ENCODE assay signal across 9 mouse cellular contexts in the genomic region with DNA sequence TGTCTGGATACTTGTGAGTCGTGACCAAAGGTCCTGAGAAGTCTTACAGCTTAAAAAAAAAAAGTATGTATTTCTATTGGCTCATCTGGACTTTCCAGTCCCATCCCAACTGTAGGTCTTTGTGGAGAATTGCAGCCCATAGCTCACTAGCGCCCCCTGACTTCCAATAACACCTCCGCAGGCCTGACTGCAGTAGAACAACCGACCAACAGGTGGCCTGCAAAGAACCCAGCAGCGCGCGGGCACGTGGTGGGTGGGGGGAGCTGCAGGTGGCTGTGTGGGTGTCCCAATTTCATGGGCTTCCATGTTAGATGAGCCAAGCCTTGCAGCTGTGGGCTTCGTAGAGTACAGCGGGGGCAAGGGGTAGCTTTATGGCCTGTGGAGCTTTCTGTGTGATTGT.
DNase-seq lines count a peak whose midpoint lies in the region; TF ChIP-seq lines count a peak whose summit lies in the region.
"Had no signal": no experiment of that assay in that cellular context is flagged by ENCODE, and none has a peak within 500 bp of the region (broad histone marks: within the 10 kb centered on the region; RNA-seq: fewer than 3 reads in every experiment).

No protein-coding gene starts in this region.

- H3K36me3 ChIP-seq in kidney, adult 2 months (ENCODE audit: control insufficient read depth, insufficient read depth, low read length): no peaks in the 10 kb centered on the region
- H3K36me3 ChIP-seq in liver, adult 2 months (ENCODE audit: control insufficient read depth, insufficient read depth, low read length): no peaks in the 10 kb centered on the region

- no peak overlapping the region for H3K27ac ChIP-seq in kidney, adult 2 months (ENCODE audit: insufficient read depth, low read depth, low read length)
- no peak overlapping the region for H3K27ac ChIP-seq in liver, adult 2 months (replicated peaks; ENCODE audit: insufficient read depth, low read depth, low read length)

- DNase-seq in left cerebral cortex, adult 18-20 months (ENCODE audit: low spot score in 2 of 2): peak; percentile 33 to 50
- DNase-seq in left cerebral cortex, adult 11 months (ENCODE audit: low spot score): no peak
- DNase-seq in adrenal gland, adult 2 months: peak; percentile 56
- DNase-seq in fibroblast of lung, adult 2 months (ENCODE audit: low read depth): peak; percentile 35
- peak; percentile 68 for DNase-seq in kidney, adult 2 months
- no peak for DNase-seq in liver, adult 2 months (ENCODE audit: extremely low read depth, low read depth, low spot score)
- DNase-seq in ovary, postnatal 14 days (ENCODE audit: low spot score): peak; percentile 54
- DNase-seq in thymus, postnatal 10 days (ENCODE audit: low spot score in 2 of 2): peak; percentile 94 to 95

- H3K79me2 ChIP-seq in liver, adult 2 months (ENCODE audit: control insufficient read depth, insufficient read depth, low read length): no peaks in the 10 kb centered on the region

- peak; percentile 90 for TF ChIP-seq CTCF in kidney, adult 2 months (conservative IDR thresholded peaks at IDR 0.05; ENCODE audit: insufficient read depth, insufficient read length, low read depth, low read length)
- peak; percentile 92 for TF ChIP-seq CTCF in liver, adult 2 months (IDR thresholded peaks at IDR 0.05; ENCODE audit: low read depth, low read length)

- no peak overlapping the region for H3K4me3 ChIP-seq in kidney, adult 2 months (ENCODE audit: insufficient read depth, low read depth, low read length)
- H3K4me3 ChIP-seq in liver, adult 2 months (ENCODE audit: insufficient read depth, low read depth, low read length): no peak overlapping the region
- H3K4me3 ChIP-seq: erythroblast, embryonic 14.5 days had no signal

- no peaks in the 10 kb centered on the region for H3K4me1 ChIP-seq in kidney, adult 2 months (ENCODE audit: control insufficient read depth, insufficient read depth, low read length)
- H3K4me1 ChIP-seq in liver, adult 2 months (ENCODE audit: control insufficient read depth, insufficient read depth, low read length): no peaks in the 10 kb centered on the region

- TF ChIP-seq POLR2A in kidney, adult 2 months (IDR thresholded peaks at IDR 0.05; ENCODE audit: low read depth, low read length): no peak
- TF ChIP-seq POLR2A in liver, adult 2 months (IDR thresholded peaks at IDR 0.05; ENCODE audit: extremely low read depth, insufficient read depth, low read length): no peak

- no peak overlapping the region for H3K9ac ChIP-seq in liver, adult 2 months (ENCODE audit: low read depth, low read length)

- no peaks in the 10 kb centered on the region for H3K27me3 ChIP-seq in kidney, adult 2 months (replicated peaks; ENCODE audit: control insufficient read depth, insufficient read depth, low read length)
- H3K27me3 ChIP-seq in liver, adult 2 months (ENCODE audit: control insufficient read depth, insufficient read depth, low read length): no peaks in the 10 kb centered on the region

- WGBS in kidney, adult 2 months: 18% methylated on average over 10 of the region's 10 CpGs
- 28% methylated on average over 10 of the region's 10 CpGs for WGBS in liver, adult 2 months

Comparison
In these comparisons a context has a peak if more than half of its experiments do, and no peak if none do; other contexts are left out.
1. DNase-seq: peak in left cerebral cortex, adult 18-20 months (2 of 2), adrenal gland, adult 2 months (single experiment), fibroblast of lung, adult 2 months (single experiment), kidney, adult 2 months (single experiment), ovary, postnatal 14 days (single experiment) and thymus, postnatal 10 days (2 of 2); none in left cerebral cortex, adult 11 months (single experiment) and liver, adult 2 months (single experiment).